Mouse (Mus musculus) limb, embryonic 14.5 days (tissue): ENCODE data around the gene E430018J23Rik. TPM values are rescaled to one million over a fixed set of nuclear protein-coding genes. Genes with fewer than 3 reads are reported as not detected.

ENCODE experiments used
- ATAC-seq: fragments of 200-750 bp; cut with Nextera tagmentation; 2 replicates; pipeline ENCODE4 v1.8.0; 2017; ENCODE audit warnings: low read depth, moderate number of reproducible peaks, moderate TSS enrichment; ENCODE audit not compliant: low FRiP score
- DNase-seq: peaks from one replicate; pipeline ENCODE4 v3.0.0-alpha.2; 2015; ENCODE audit warnings: low spot score
- H3K27ac ChIP-seq: fragments of 300-500 bp; sonication (generic); replicated peaks from 2 replicates; pipeline ENCODE4 v1.5.1; 2014; ENCODE audit warnings: low read depth, mild to moderate bottlenecking, low read length, moderate library complexity, mixed read lengths
- H3K27me3 ChIP-seq: fragments of 300-500 bp; sonication (generic); 2 replicates; pipeline ENCODE4 v1.6.1; 2014; ENCODE audit warnings: low read length, mixed read lengths; ENCODE audit not compliant: control insufficient read depth, insufficient read depth
- H3K36me3 ChIP-seq: fragments of 300-500 bp; sonication (generic); 2 replicates; pipeline ENCODE4 v1.6.1; 2014; ENCODE audit warnings: mild to moderate bottlenecking, low read length, moderate library complexity, mixed read lengths; ENCODE audit not compliant: control insufficient read depth, insufficient read depth
- H3K4me1 ChIP-seq: fragments of 300-500 bp; sonication (generic); 2 replicates; pipeline ENCODE4 v1.6.1; 2014; ENCODE audit warnings: antibody characterized with exemption, low read length, mixed read lengths; ENCODE audit not compliant: control insufficient read depth, insufficient read depth
- H3K4me2 ChIP-seq: fragments of 300-500 bp; sonication (generic); replicated peaks from 2 replicates; pipeline ENCODE4 v1.6.1; 2014; ENCODE audit warnings: low read depth, mild to moderate bottlenecking, low read length, moderate library complexity; ENCODE audit not compliant: severe bottlenecking
- H3K4me3 ChIP-seq: fragments of 300-500 bp; sonication (generic); replicated peaks from 2 replicates; pipeline ENCODE4 v1.5.1; 2014; ENCODE audit warnings: low read length
- H3K9ac ChIP-seq: fragments of 300-500 bp; sonication (generic); 2 replicates; pipeline ENCODE4 v1.6.1; 2014; ENCODE audit warnings: mild to moderate bottlenecking, low read depth, low read length, moderate library complexity; ENCODE audit not compliant: severe bottlenecking
- H3K9me3 ChIP-seq: fragments of 300-500 bp; sonication (generic); 2 replicates; pipeline ENCODE4 v1.6.1; 2016; ENCODE audit warnings: low read length; ENCODE audit not compliant: control insufficient read depth
- POLR2A ChIP-seq: fragments of 200-500 bp; IDR thresholded peaks from 2 replicates; pipeline ENCODE4 v1.8.0; 2012; ENCODE audit warnings: inconsistent platforms, mild to moderate bottlenecking, moderate library complexity, borderline replicate concordance; ENCODE audit not compliant: insufficient read depth, insufficient read length; ENCODE audit errors: extremely low read depth
- WGBS: fragments of 180-500 bp; shearing (Covaris S2); extraction: QIAGEN DNeasy Blood & Tissue Kit; methylation state at CpG from one replicate; pipeline ENCODE4 v1.1.7; 2014; 5-methylcytosine and 5-hydroxymethylcytosine counted together
- polyA plus RNA-seq, 2 experiments: library from polyadenylated mRNA; depleted of rRNA in 1 of 2; stranded (reverse) in 1 of 2; unstranded in 1 of 2; fragments of >200 nt; fragmentation: Nextera tagmentation in 1 of 2; extraction: Ambion mirVana in 1 of 2; gene quantifications; 2 replicates each; pipeline versions ENCODE4 v1.2.1 to v1.2.3; 2012 to 2014

Gene E430018J23Rik
- polyA plus RNA-seq, 2 experiments: 7.3 to 8.8 TPM

- Histone ChIP-seq H3K4me1 (no peaks in the 10 kb centered on the region), H3K9me3 (no peaks in the 10 kb centered on the region), H3K4me3 (no peak overlapping the region), H3K27ac (no peak overlapping the region), H3K36me3 (no peaks in the 10 kb centered on the region), H3K4me2 (no peak overlapping the region), H3K27me3 (no peaks in the 10 kb centered on the region), H3K9ac (no peak overlapping the region)
- DNase-seq (no peak), ATAC-seq (no peak)
- 64% methylated on average over 3 of the region's 3 CpGs for WGBS
- TF ChIP-seq POLR2A: no peak
These were observed 37.6 kb downstream of the E430018J23Rik start for GRCm38 (mm10) chr7:127355796-127356195.

GRCm38 (mm10) chr7:127351230-127352004 lies 42.0 kb downstream of the E430018J23Rik start:
- Histone ChIP-seq H3K36me3 (no peaks in the 10 kb centered on the region), H3K9me3 (no peaks in the 10 kb centered on the region), H3K27ac (no peak overlapping the region), H3K4me2 (no peak overlapping the region), H3K4me1 (peaks cover 5% of the 10 kb centered on the region; the same call in 1 of the 2 replicates), H3K9ac (no peak overlapping the region), H3K27me3 (no peaks in the 10 kb centered on the region), H3K4me3 (no peak overlapping the region)
- WGBS: 87% methylated on average over 5 of the region's 5 CpGs
- no peak for ATAC-seq
- DNase-seq: no peak
- no peak for TF ChIP-seq POLR2A

DNA sequence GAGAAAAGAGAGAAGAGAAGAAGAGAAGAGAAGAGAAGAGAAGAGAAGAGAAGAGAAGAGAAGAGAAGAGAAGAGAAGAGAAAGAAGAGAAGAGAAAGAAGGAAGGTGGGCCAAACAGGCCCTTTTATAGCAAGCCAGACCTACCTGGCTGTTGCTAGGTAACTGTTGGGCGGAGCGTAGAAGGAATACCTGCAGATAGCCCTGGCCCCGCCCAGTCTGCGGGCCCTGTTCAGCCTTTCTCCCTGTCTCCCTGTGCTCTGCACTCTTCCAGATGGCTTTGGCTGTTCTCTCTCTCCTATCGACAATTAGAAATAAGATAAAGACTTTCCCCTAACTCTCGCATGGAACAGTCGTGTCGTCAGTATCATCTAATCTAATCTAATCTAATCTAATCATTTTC lies 46.8 kb downstream of the E430018J23Rik start:
- peak overlapping the region; percentile 97 for H3K4me3 ChIP-seq
- no peak overlapping the region for H3K9ac ChIP-seq
- 18% methylated on average over 8 of the region's 8 CpGs for WGBS
- H3K27me3 ChIP-seq: no peaks in the 10 kb centered on the region
- peaks cover 22% of the 10 kb centered on the region for H3K36me3 ChIP-seq
- no peak for TF ChIP-seq POLR2A
- peak overlapping the region; percentile 83 for H3K4me2 ChIP-seq
- DNase-seq (peak; percentile 36), ATAC-seq (no peak)
- H3K9me3 ChIP-seq: no peaks in the 10 kb centered on the region
- H3K27ac ChIP-seq: no peak overlapping the region
- H3K4me1 ChIP-seq: peaks cover 8% of the 10 kb centered on the region

- Histone ChIP-seq H3K36me3 (peaks cover 26% of the 10 kb centered on the region), H3K4me3 (peak within 1 kb of the TSS; percentile 97), H3K9me3 (no peaks in the 10 kb centered on the region), H3K27ac (peak within 1 kb of the TSS; percentile 83), H3K9ac (peak within 1 kb of the TSS; percentile 91), H3K4me2 (peak within 1 kb of the TSS; percentile 83), H3K4me1 (peaks cover 8% of the 10 kb centered on the region), H3K27me3 (no peaks in the 10 kb centered on the region)
- DNase-seq (peak; percentile 86), ATAC-seq (peak; percentile 93)
- TF ChIP-seq POLR2A: 0 out of 2 replicates have a peak, but pooled peaks have one; percentile 39
- WGBS: 0% methylated on average over 41 of the region's 76 CpGs
These were observed 47.7 kb downstream of the E430018J23Rik start, which contains the start of gene Zfp768 for GRCm38 (mm10) chr7:127345512-127346325. TSS of gene Zfp768 (minus strand) at chr7:127345589.

DNA sequence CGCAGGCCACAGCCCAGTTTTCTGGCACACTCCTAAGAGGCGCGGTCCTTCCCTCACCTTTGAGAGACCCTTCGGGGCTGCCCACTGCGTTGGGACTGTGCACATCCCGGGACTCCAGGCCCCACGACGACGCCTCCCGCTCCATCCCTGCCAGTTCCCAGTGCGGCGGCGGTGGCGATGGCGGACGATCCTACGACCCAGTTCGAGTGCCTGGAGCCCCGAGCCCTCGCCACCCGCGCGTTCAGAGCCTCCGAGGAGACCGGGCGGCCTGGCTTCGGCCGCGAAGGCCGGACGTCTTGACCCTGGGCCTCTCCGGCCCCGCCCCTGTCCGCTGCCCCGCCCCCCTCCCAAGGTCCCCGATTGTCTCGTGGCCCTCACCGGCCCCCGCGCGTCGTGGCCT lies 48.3 kb downstream of the E430018J23Rik start:
- Histone ChIP-seq H3K36me3 (peaks cover 26% of the 10 kb centered on the region), H3K4me2 (peak overlapping the region; percentile 83), H3K9ac (peak overlapping the region; percentile 91), H3K4me3 (peak overlapping the region; percentile 97), H3K27ac (peak overlapping the region; percentile 83), H3K9me3 (no peaks in the 10 kb centered on the region), H3K27me3 (no peaks in the 10 kb centered on the region), H3K4me1 (peaks cover 8% of the 10 kb centered on the region)
- DNase-seq: peak; percentile 9
- no peak for TF ChIP-seq POLR2A
- peak; percentile 32 for ATAC-seq
- 6% methylated on average over 36 of the region's 42 CpGs for WGBS
